Mouse (Mus musculus): ENCODE results near the gene Trip6.

The Trip6 gene

DNA sequence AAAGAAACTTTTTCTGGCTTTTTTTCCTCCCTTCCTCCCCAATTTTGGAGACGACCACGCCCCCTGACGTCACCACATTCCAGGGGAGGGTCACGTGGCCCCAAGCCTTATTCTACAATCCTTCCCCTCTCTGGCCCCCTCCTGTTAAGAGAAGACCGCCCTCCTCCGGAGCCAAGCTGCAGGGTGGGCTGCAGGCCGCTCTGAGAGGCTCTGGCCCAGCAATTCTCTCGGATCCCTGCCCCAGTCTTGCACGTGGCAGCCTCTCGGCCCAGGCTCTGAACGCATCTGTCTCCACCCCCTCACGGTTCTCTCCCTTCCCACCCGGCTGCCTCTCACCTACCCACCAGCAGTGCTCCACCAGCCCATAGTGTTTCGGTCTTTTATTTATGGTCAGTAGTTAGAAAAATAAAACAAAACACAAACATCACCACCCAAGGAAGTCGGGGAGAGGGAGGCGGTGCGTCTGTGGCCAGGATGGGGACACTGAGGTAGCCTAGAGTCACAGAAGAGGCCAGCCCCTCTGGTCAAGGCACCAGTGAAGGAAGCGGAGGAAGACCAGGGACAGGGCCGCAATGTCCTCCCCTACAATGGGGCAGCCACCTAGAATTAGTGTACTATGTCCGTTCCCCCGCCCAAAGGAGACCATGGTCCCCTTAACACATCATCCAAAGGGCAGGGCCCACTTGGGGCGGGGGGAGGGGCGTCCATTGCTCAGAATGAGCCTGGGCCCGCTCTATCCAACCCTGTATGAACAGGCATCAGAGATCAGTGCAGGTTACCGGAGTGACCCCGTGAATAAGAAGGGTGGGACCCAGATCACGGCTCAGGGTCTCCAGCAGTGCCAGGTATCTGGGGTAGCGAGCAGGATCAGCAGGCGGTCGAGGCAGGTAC is at the start of gene Trip6:
TSS of gene Trip6 (minus strand) at position 212 of the 891 bp plus-strand sequence.
- DNase-seq (ENCODE audit: low read depth, low spot score): no peak

- DNase-seq (ENCODE audit: low read depth, low spot score): no peak
These were observed 44.2 kb upstream of the Trip6 start for GRCm38 (mm10) chr5:137358382-137358781.

DNA sequence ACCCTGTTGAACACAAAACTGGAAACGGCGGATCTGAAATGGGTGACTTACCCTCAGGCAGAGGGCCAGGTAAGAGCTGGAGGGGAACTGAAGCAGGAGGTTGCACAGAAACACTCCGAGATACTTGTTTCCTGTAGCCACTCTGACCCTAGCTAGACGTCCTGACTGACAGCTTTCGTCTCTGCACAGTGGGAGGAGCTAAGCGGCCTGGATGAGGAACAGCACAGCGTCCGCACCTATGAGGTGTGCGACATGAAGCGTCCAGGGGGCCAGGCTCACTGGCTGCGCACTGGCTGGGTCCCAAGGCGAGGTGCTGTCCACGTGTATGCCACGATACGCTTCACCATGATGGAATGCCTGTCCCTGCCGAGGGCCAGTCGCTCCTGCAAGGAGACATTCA is 39.9 kb upstream of the Trip6 start:
- no peak for DNase-seq (ENCODE audit: low read depth, low spot score)

GRCm38 (mm10) chr5:137352011-137352975 is 38.1 kb upstream of the Trip6 start:
- no peak for DNase-seq (ENCODE audit: low read depth, low spot score)

DNA sequence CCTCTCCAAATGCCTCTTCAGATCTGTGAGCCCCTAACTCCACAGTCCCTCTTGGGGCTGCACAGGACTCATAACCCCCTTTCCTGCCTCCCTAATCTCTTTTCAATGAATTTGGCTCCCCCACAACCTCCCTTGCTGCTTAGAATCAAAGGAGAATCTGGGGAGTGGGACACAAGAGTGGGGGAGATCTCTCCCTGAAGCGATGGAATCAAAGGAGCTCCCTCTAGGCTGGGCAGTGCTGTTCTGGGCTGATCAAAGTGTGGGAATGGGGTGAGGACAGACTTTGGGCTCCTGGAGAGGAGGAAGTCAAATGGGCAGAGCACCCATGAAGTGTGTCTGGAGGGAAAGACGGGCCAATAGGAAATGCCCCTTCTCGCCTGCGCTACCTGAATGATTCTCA is 37.2 kb upstream of the Trip6 start:
- no peak for DNase-seq (ENCODE audit: low read depth, low spot score)

DNA sequence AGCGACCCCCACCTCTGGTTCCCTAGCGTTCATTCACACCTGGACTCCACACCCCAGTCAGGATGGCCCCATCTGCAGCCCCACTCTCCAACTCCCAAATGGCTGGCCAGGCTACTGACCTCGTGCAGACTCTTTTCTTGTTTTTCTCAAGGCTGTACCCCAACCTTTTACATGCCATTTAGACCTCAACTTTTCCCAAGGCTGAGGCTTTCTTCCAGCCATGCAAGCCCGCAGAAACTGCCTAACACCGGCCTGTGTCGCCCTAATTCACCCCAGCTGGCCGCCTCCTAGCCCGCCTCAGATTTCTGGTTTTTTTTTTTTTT is 36.8 kb upstream of the Trip6 start:
- DNase-seq (ENCODE audit: low read depth, low spot score): no peak

DNA sequence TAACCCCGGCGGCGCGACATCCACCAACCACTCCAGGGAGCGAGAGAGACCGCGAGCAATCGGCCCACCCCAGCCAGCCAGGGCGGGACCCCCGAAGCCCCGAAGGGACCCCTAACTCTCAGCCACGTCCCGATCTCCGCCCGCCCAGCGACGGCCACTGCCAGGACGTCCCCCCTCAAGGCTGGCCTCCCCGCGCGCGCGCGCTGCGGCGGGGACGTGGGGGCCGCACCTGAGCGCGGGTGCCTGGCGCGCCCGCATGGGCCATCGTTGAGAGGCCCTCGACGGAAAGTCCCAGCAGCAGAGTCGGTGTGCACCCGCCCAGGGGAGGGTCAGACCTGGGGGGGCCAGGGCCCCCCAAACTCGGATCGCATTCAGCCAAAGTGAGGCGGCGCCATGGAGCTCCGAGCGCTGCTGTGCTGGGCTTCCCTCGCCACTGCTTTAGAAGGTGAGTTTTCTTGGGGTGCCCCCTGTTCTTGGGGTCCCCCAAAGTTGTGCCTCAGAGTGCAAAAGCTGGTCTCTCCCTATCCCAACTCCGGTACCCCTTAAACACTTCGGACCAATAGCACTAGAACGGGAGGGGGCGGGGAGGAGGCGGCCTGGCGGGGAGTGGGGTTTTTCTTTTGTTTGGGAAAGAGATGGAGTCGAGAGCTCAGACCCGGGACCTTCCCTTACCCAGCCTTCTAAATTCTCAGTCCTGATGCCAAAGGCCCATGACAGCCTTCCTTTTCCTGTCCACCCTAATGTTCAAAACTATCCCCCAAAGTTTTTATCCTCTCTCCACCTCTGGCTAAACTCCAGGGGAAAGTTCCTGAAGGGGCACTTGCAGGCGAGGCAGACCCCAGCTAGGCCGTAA is 36.2 kb upstream of the Trip6 start:
- DNase-seq (ENCODE audit: low read depth, low spot score): no peak

DNA sequence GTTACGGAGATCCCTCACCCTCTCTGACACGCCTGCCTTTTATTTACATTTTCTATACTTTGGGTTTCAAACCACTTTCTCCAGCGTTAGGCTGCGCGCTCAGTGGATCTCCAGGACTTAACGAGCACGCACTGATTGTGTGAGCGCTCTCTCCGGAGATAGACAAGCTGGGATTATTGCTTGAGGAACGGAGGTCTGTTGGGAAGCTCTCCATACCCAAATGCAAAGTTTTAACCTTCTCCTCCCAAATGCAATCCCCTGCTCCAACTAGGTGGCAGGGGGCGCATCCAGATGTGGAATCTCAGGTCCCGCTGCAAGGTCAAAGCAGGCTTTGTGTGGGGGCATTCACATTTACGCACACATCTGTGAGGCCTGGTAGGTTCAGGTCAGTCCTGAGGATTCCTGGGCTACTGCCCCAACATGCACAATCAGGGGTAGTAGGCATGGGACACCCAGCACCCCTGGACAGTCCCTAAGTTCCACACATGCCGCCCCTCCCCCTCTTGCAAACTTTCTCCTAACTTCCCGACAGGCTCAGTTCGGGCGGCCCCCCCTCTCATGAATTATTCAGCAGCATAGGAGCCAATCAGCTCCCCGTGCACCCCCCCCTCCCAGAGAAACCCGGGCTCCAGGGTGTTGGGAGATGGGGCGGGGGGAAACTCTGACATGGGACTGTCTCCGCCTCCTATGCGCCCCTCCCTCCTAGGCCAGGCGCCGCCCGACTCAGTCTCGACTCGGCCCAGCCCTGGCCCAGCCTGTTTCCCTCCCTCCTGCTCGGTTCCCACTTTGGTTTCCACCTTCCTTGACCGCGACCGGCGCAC is 35.4 kb upstream of the Trip6 start, which contains the start of gene Ephb4:
TSS of gene Ephb4 (plus strand) at position 726 of the 821 bp plus-strand sequence.
- no peak for DNase-seq (ENCODE audit: low read depth, low spot score)

DNA sequence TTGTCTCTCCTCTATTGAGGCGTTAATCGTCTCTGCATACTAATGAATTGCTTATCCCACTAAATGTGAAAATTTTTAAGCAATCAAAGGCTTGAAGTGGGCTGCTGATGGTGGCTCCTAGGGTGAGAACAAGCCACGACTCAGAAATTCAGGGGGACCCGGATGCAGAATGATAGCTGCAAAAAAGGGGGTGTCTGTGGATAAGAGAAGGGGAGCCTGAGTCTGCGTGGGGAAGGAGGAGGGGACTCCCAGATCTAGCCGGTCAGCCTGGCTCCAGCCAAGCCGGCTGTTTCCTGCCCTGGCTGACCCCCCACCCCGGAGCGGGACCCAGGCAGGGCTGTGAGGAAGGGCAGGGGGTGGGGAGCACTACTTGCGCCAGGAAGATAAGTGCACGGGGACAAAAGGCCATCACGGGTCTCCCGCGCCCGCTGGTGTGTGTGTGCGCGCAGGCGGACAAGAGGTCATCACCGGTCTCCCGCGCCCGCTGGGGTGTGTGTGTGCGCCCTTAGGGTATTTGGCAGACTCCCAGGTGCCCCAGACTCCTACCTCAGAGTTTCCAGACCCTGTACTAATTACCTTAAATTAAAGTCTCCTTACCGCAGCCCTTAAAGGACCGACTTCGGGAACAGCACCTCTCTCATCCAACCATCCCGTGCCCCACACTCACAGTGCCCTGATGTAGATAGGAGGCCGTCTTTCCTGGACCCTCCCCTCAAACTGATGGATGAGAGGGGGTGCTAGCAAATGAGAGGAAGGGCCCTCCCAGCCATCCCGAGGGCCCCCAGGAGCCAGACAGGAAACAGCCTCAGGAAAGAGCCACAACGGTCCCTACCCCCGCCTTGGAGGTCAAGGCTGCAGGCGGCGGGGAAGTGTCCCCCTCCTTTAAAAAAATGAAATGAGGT is 34.5 kb upstream of the Trip6 start:
- no peak for DNase-seq (ENCODE audit: low read depth, low spot score)

- no peak for DNase-seq (ENCODE audit: low read depth, low spot score)
These were observed 33.7 kb upstream of the Trip6 start for GRCm38 (mm10) chr5:137347856-137348255.

GRCm38 (mm10) chr5:137346983-137347382 is 32.8 kb upstream of the Trip6 start:
- no peak for DNase-seq (ENCODE audit: low read depth, low spot score)

DNA sequence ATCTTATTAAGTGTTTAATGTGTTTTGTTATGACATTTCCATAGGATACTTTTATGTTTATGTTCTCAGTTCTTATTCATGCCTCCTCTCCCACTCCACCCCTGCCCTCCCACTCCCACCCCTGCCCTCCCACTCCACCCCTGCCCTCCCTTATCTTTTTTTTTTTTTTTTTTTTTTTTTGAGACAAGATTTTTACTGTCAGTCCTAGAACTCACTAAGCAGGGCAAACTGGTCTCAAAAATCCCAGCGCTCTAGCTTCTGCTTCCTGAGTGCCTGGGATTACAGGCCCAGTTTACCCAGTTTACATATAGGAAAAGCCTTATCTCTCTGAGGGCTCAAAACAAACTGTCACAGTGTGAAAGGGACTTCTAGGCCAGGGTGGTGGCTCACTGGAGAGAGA is 32.2 kb upstream of the Trip6 start:
- DNase-seq (ENCODE audit: low read depth, low spot score): no peak

DNA sequence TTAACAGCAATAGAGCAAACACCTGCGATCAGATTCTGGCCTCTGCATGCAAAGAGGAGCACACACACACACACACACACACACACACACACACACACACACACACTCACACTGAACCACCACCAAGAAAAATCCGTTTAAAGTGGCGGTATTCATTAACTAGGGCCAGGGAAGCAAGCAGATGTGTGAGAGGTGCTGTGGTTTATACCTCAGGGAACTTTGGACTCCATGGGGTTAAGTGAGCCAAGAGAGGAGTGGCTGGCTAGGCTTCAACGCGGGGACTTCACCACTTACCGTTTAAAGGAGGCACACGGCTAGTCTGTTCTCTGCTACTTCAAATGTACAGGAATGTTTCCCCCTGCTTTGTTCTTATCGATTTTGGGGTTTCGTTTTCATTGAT is 31.6 kb upstream of the Trip6 start:
- DNase-seq (ENCODE audit: low read depth, low spot score): no peak

GRCm38 (mm10) chr5:137343869-137344268 is 29.7 kb upstream of the Trip6 start:
- DNase-seq (ENCODE audit: low read depth, low spot score): no peak

DNA sequence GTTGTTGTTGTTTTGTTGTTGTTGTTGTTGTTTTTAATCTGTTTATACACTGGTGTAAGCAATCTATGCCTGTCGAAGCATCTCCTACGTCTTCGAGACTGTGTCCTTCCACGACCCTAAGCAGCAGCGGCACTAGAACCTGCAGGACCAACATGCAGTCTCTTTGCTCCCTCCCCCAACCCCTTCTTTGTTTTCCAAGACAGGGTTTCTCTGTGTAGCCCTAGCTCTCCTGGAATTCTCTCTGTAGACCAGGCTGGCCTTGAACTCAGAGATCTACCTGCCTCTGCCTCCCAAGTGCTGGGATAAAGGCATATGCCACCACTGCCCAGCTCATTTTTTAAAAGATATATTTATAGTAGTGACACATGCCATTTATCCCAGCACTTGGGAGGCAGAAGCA is 29.2 kb upstream of the Trip6 start:
- no peak for DNase-seq (ENCODE audit: low read depth, low spot score)

GRCm38 (mm10) chr5:137342407-137343012 is 28.3 kb upstream of the Trip6 start:
- no peak for DNase-seq (ENCODE audit: low read depth, low spot score)

DNA sequence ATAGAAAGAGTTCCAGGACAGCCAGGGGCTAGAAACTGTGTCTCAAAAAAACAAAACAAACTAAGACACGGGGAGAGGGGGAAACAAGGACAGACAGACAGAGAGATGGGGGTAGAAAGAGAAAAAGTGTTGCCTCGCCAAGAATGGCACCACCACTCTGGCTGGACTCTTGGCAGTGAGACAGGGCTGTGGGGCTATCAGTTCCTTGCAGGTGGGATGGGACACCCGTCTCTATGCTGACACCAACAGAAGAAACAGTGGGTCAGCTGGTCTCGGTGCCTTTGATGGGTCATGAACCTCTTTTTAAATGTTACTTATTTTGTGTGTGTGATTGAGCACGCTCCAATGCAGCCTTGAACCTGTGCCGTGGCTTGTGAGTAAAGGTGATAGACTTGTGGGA is 26.0 kb upstream of the Trip6 start:
- no peak for DNase-seq (ENCODE audit: low read depth, low spot score)

DNA sequence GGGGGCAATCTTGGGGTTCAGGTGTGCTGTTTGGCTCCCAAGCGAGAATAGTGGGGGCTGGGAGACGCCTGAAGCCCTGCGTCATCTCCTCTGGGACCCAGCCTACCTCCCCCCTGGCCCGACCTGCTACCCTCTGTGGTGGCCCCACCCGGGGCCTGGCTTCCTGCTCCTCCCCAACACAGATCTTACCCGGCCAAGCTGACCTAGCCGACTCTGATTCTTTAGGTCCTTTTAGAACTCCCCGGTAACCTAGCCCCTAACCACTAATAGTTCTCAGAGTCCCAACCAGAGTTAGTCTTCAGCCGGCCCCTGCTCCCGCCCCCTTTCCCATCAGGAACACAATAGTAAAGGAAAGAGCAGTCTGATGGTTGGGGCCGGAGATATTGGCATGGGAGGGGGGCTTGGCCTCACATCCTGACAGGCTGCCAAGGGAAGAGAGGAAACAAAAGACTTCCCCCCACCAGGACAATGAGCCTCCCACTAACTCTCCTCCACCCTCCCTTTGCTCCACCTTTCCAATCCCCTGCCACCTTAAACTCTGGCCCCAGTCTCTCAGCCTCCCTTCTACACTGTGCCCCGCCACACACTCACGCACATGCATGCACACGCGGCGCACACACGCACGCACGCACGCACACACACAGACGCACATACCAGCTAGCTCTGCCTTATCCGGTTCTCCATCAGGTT is 25.2 kb upstream of the Trip6 start:
- no peak for DNase-seq (ENCODE audit: low read depth, low spot score)

All from retina, postnatal 7 days (tissue).